Mouse (Mus musculus) olfactory bulb, adult 2 months (tissue): Measurements from ENCODE around the gene Psmd9.

Experiments used
- CTCF ChIP-seq: fragments of 200-500 bp; IDR thresholded peaks from 2 replicates; pipeline ENCODE4 v1.5.1; 2012; ENCODE audit warnings: low read depth, mild to moderate bottlenecking, low read length, moderate library complexity; ENCODE audit not compliant: insufficient read depth
- POLR2A ChIP-seq: fragments of 200-500 bp; IDR thresholded peaks from 2 replicates; pipeline ENCODE4 v1.6.1; 2012; ENCODE audit warnings: mild to moderate bottlenecking, low read depth, low read length, moderate library complexity; ENCODE audit not compliant: insufficient read depth

DNA sequence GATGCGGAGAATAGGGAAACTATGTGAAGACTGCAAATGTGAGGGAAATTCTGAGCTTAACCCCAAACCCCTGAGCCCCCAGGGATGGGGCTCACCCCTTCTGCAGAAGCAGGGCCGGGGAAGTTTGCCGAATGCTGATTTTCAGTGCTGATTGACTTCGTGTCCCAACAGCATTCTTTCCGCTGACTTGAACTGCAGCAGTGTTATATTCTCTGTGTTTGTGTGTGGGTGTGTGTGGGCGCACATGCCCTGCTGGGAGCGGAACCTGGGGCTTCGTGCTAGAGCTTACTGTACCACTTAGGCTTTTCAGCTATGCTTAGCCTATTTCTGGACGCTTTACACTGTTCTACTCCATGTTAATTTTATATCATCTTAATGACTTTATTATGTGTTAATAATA lies 67.2 kb downstream of the Psmd9 start:
- TF ChIP-seq CTCF (no peak), POLR2A (no peak)
